Mouse (Mus musculus) left cerebral cortex, postnatal 25 days (tissue): ENCODE results near the gene Sik1. TPM values are rescaled to one million over a fixed set of nuclear protein-coding genes. Genes with fewer than 3 reads are reported as not detected.

Source experiments
- DNase-seq, 2 experiments: peaks; one replicate each; pipeline ENCODE4 v3.0.0; 2022; ENCODE audit warnings: low spot score in 2 of 2, mixed read lengths in 1 of 2
- intact Hi-C: fragments of 180-260 bp; cut with DNase I; formaldehyde crosslinking; loops from one replicate; pipeline ENCODE4 v1.15.1; 2025
- total RNA-seq, 2 experiments: library from RNA; stranded (reverse); gene quantifications; 2 replicates each; pipeline ENCODE4 v1.2.3; 2021

The Sik1 gene
- total RNA-seq, 2 experiments from 2014 or later: 20.2 to 20.9 TPM

GRCm38 (mm10) chr17:31858786-31859185 lies 3.2 kb upstream of the Sik1 start:
- intact Hi-C loops: loop anchor here (5.0 to 10.0 kb wide), 2 partner anchors 74 to 346 kb away; no protein-coding TSS in a partner anchor

GRCm38 (mm10) chr17:31857903-31858426 lies 2.4 kb upstream of the Sik1 start:
- DNase-seq: no peak
- intact Hi-C loops: loop anchor here (2.0 to 10.0 kb wide), 4 partner anchors 74 to 347 kb away; no protein-coding TSS in a partner anchor

More at GRCm38 (mm10) chr17:31858786-31859185, 3.2 kb upstream of the Sik1 start:
- no peak for DNase-seq

- intact Hi-C loops: loop anchor here (2.0 to 10.0 kb wide), 4 partner anchors 75 to 348 kb away; no protein-coding TSS in a partner anchor
- no peak for DNase-seq
Observed at GRCm38 (mm10) chr17:31857251-31857650, 1.6 kb upstream of the Sik1 start.

- intact Hi-C loops: loop anchor here (1.0 to 10.0 kb wide), 5 partner anchors 76 to 348 kb away; no protein-coding TSS in a partner anchor
- peak in 1 of 2 experiments; percentile 33 for DNase-seq
Observed at GRCm38 (mm10) chr17:31856519-31857160, 1.0 kb upstream of the Sik1 start.

- intact Hi-C loops: loop anchor here (1.0 to 10.0 kb wide), 5 partner anchors 22 to 350 kb away; no protein-coding TSS in a partner anchor
- DNase-seq: peak in 1 of 2 experiments; percentile 17
Observed at GRCm38 (mm10) chr17:31854770-31855596, 621 bp downstream of the Sik1 start.

GRCm38 (mm10) chr17:31853448-31854188 lies 2.0 kb downstream of the Sik1 start:
- DNase-seq: no peak
- intact Hi-C loops: loop anchor here (5.0 to 10.0 kb wide), 2 partner anchors 76 to 351 kb away; no protein-coding TSS in a partner anchor

- intact Hi-C loops: loop anchor here (5.0 to 10.0 kb wide), 2 partner anchors 76 to 352 kb away; no protein-coding TSS in a partner anchor
- no peak for DNase-seq
Observed at GRCm38 (mm10) chr17:31852782-31853447, 2.7 kb downstream of the Sik1 start.

- DNase-seq: no peak
- intact Hi-C loops: loop anchor here (5.0 to 10.0 kb wide), 2 partner anchors 75 to 353 kb away; no protein-coding TSS in a partner anchor
Observed at GRCm38 (mm10) chr17:31851816-31852476, 3.7 kb downstream of the Sik1 start.

- no peak for DNase-seq
- intact Hi-C loops: loop anchor here (5.0 to 10.0 kb wide), 2 partner anchors 73 to 354 kb away; no protein-coding TSS in a partner anchor
Observed at GRCm38 (mm10) chr17:31850457-31850980, 5.1 kb downstream of the Sik1 start.

- intact Hi-C loops: no loop called here
- DNase-seq: no peak
Observed at GRCm38 (mm10) chr17:31846970-31847369, 8.6 kb downstream of the Sik1 start.

- DNase-seq: no peak
- intact Hi-C loops: no loop called here
Observed at GRCm38 (mm10) chr17:31846352-31846751, 9.3 kb downstream of the Sik1 start.

- intact Hi-C loops: no loop called here
- no peak for DNase-seq
Observed at GRCm38 (mm10) chr17:31843891-31844290, 11.7 kb downstream of the Sik1 start.

- no peak for DNase-seq
- intact Hi-C loops: no loop called here
Observed at GRCm38 (mm10) chr17:31842930-31843822, 12.4 kb downstream of the Sik1 start.

GRCm38 (mm10) chr17:31841842-31842611 lies 13.6 kb downstream of the Sik1 start:
- DNase-seq: no peak
- intact Hi-C loops: no loop called here

- DNase-seq: no peak
- intact Hi-C loops: no loop called here
Observed at GRCm38 (mm10) chr17:31841453-31841841, 14.2 kb downstream of the Sik1 start.

- no peak for DNase-seq
- intact Hi-C loops: no loop called here
Observed at GRCm38 (mm10) chr17:31840423-31841003, 15.1 kb downstream of the Sik1 start.
